ENCODE assay signal across 24 mouse cellular contexts in the genomic region with DNA sequence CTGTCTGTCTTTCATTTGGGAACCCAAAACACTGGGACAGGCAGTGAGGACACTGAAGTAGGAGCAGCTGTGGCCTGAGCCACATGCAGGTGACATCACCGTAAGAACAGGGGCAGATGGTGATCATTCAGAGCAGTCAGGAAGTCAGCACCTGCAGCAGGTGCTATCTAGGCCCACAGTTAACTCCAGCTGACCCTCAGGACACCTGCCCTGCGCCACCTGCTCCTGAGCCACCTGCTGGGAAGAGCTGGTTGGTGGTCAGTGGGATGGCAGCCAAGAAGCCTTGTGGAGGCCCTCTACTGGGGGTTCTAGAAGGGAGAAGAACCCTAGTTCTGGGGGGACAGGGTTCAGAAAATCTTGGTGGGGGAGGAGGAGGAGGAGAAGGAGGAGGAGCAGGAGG.
DNase-seq lines count a peak whose midpoint lies in the region; ATAC-seq and TF ChIP-seq lines count a peak whose summit lies in the region.
"Had no signal": no experiment of that assay in that cellular context is flagged by ENCODE, and none has a peak within 500 bp of the region (broad histone marks: within the 10 kb centered on the region; RNA-seq: fewer than 3 reads in every experiment).

No protein-coding gene starts in this region.

- H3K27ac ChIP-seq in layer of hippocampus, adult 2 months: peak overlapping the region; percentile 82
- H3K27ac ChIP-seq in stomach, embryonic 14.5 days (ENCODE audit: low read length): peak overlapping the region; percentile 33; the same call in 1 of the 2 replicates
- H3K27ac ChIP-seq: embryonic facial prominence, embryonic 13.5 days; hindbrain, embryonic 15.5 days; limb, embryonic 12.5 days; liver, embryonic 13.5 days; neural tube, embryonic 13.5 days had no signal

- H3K36me3 ChIP-seq in stomach, embryonic 14.5 days (ENCODE audit: control insufficient read depth, insufficient read depth, low read length): peaks cover 5% of the 10 kb centered on the region; the same call in 1 of the 2 replicates
- H3K36me3 ChIP-seq: hindbrain, embryonic 15.5 days; liver, embryonic 13.5 days had no signal

- no peak for ATAC-seq in cerebellum, adult (ENCODE audit: insufficient number of reproducible peaks, low FRiP score, low TSS enrichment)
- no peak for ATAC-seq in stomach, embryonic 14.5 days (ENCODE audit: insufficient number of reproducible peaks, insufficient read depth, low FRiP score, low read depth)
- ATAC-seq: forebrain, embryonic 14.5 days had no signal

- WGBS in stomach, embryonic 14.5 days: 83% methylated on average over 2 of the region's 2 CpGs

- no peak for TF ChIP-seq CTCF in layer of hippocampus, adult 2 months (conservative IDR thresholded peaks at IDR 0.05)

- H3K9me3 ChIP-seq in stomach, embryonic 14.5 days (ENCODE audit: control insufficient read depth, low read depth, low read length): no peaks in the 10 kb centered on the region
- H3K9me3 ChIP-seq: embryonic facial prominence, embryonic 13.5 days; heart, embryonic 10.5 days; hindbrain, embryonic 15.5 days; limb, embryonic 12.5 days; liver, embryonic 13.5 days; neural tube, embryonic 13.5 days had no signal

- H3K4me3 ChIP-seq in layer of hippocampus, adult 2 months: no peak overlapping the region
- H3K4me3 ChIP-seq in stomach, embryonic 14.5 days (ENCODE audit: low read depth, low read length): no peak overlapping the region
- H3K4me3 ChIP-seq: embryonic facial prominence, embryonic 13.5 days; heart, embryonic 10.5 days; hindbrain, embryonic 15.5 days; limb, embryonic 12.5 days; liver, embryonic 13.5 days; neural tube, embryonic 13.5 days had no signal

- H3K27me3 ChIP-seq in stomach, embryonic 14.5 days (ENCODE audit: control insufficient read depth, insufficient read depth, low read length): no peaks in the 10 kb centered on the region
- H3K27me3 ChIP-seq: embryonic facial prominence, embryonic 13.5 days; hindbrain, embryonic 15.5 days; limb, embryonic 12.5 days; liver, embryonic 13.5 days; neural tube, embryonic 13.5 days had no signal

- H3K9ac ChIP-seq in stomach, embryonic 14.5 days (replicated peaks; ENCODE audit: low read depth, low read length): no peak overlapping the region
- H3K9ac ChIP-seq: embryonic facial prominence, embryonic 13.5 days; hindbrain, embryonic 15.5 days; limb, embryonic 12.5 days; liver, embryonic 13.5 days; lung, embryonic 14.5 days; neural tube, embryonic 13.5 days had no signal

- 0 out of 2 replicates have a peak, but pooled peaks cover 8% of the 10 kb centered on the region for H3K4me1 ChIP-seq in stomach, embryonic 14.5 days (ENCODE audit: control insufficient read depth, insufficient read depth, low read length)
- H3K4me1 ChIP-seq: embryonic facial prominence, embryonic 13.5 days; liver, embryonic 13.5 days had no signal

- DNase-seq in cerebellum, adult 8-10 months: peak; percentile 56
- no peak for DNase-seq in layer of hippocampus, adult 2 months (ENCODE audit: low spot score in 2 of 2)
- DNase-seq in layer of hippocampus, postnatal 36 days: no peak
- peak; percentile 45 to 52 for DNase-seq in cerebellum, postnatal 10 days
- no peak for DNase-seq in lung, postnatal 36 days
- DNase-seq in heart, adult 9 months (ENCODE audit: low spot score in 2 of 2): no peak
- DNase-seq: adrenal gland, adult 8-10 months; gastrocnemius, postnatal 36 days; heart, postnatal 10 days; kidney, adult 2 months; kidney, postnatal 14 days; liver, embryonic 13.5 days; lung, embryonic 14.5 days; lung, postnatal 4 days; right cerebral cortex, adult 18-20 months; thymus, adult 18-20 months had no signal

- no peak overlapping the region for H3K4me2 ChIP-seq in stomach, embryonic 14.5 days (replicated peaks; ENCODE audit: low read depth, low read length)
- H3K4me2 ChIP-seq: embryonic facial prominence, embryonic 13.5 days; hindbrain, embryonic 15.5 days; limb, embryonic 12.5 days; liver, embryonic 13.5 days; lung, embryonic 14.5 days; neural tube, embryonic 13.5 days had no signal

Comparison
In these comparisons a context has a peak if more than half of its experiments do, and no peak if none do; other contexts are left out.
1. DNase-seq: peak in cerebellum, adult 8-10 months (single experiment) and cerebellum, postnatal 10 days (2 of 2); none in layer of hippocampus, adult 2 months (0 of 2), layer of hippocampus, postnatal 36 days (0 of 2), lung, postnatal 36 days (single experiment) and heart, adult 9 months (0 of 2).